Mouse (Mus musculus) kidney, adult 8-10 months (tissue): ENCODE measurements around the gene Lce1j.
"Not testable (repeated sequence)": the region's sequence is repeated elsewhere in the genome, so short reads cannot be mapped to it uniquely, and the experiment has no call there.

Experiments used
- DNase-seq, 2 experiments: peaks; one replicate each; pipeline ENCODE4 v3.0.0; 2022

The Lce1j gene

DNA sequence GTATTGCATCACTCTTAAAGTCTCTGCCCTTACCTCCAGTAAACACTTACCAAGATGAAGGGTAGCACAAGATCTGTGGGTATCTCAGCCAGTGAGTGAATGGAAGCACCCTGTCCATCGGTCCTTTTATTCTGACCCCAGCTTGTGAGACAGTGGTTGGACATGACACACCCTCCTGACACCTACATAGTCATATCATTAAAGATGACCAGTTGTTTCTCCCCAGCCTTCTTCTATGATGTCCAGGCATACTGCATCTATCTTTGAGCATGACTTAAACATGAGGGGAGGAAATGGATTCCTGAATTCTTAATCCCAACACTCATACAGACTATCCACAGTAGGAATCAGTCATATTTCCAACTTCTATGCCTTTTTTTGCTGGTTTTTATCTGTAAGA is at the start of gene Lce1j:
Gene Lce1j (minus strand): TSS at position 101 of the 400 bp plus-strand sequence.
- no peak for DNase-seq

DNA sequence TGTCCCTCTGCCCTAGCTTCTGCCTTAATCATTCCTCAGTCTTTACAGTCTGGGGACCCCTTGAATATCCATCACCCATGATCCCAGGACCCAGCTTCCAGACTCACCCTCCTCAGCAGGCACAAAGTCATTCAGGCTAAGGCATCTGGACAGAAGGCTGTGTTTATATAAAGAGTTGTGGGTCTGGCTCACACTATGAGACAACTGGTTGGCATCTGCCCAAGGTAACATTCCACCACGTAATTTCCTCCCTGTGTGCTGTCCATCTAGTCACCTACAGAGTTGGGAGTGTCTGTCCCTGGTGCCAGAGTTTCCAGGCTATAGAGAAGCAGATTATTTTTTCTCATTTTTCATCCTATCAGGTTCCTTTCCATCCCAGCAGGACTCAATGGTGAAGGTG is 36.8 kb upstream of the Lce1j start, which contains the start of gene Kprp:
Gene Kprp (minus strand): TSS at position 140 of the 400 bp plus-strand sequence.
- DNase-seq: no peak

- no peak for DNase-seq
Measured at GRCm38 (mm10) chr3:92825808-92826207, 35.5 kb upstream of the Lce1j start.

GRCm38 (mm10) chr3:92816036-92816435 is 25.7 kb upstream of the Lce1j start:
- not testable (repeated sequence) for DNase-seq

- no peak for DNase-seq
Measured at GRCm38 (mm10) chr3:92815581-92815980, 25.3 kb upstream of the Lce1j start.

DNA sequence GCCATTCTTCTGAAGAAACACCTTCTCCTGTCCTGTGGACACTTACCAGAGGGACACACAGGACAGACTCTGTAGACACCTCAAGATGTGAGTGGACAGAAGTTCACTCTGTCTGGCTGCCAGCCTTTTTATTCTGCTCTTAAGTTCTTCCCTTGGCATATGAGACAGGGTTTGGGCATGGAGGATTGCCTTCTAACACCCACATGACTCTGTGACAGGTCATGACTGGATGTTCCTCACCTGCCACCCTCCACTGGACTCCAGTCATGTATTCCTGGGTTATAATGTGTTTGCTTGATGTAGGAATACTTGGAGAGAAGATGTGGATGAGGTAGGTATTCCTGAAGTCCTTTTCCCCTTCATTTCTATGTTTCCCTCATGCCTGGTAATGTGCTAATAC is 17.5 kb upstream of the Lce1j start, which contains the start of gene Lce1k:
Gene Lce1k (minus strand): TSS at position 101 of the 400 bp plus-strand sequence.
- DNase-seq: no peak

DNA sequence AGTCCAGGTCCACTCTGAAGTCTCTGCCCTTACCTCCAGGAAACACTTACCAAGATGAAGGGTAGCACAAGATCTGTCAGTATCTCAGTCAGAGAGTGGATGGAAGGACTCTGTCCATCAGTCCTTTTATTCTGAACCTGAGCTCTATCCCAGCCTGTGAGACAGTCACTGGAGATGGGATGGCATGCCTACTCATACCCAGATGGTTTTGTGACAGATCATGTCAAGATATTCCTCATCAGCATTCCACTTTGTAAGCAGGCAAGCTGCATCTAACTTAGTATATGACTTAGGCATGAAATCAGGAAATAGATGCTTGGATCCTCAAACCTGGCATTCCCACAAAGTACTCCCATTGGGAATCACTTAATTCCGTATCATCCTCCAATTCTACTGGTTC is 11.5 kb downstream of the Lce1j start, which contains the start of gene Lce1i:
Gene Lce1i (minus strand): TSS at position 101 of the 400 bp plus-strand sequence.
- no peak for DNase-seq

DNA sequence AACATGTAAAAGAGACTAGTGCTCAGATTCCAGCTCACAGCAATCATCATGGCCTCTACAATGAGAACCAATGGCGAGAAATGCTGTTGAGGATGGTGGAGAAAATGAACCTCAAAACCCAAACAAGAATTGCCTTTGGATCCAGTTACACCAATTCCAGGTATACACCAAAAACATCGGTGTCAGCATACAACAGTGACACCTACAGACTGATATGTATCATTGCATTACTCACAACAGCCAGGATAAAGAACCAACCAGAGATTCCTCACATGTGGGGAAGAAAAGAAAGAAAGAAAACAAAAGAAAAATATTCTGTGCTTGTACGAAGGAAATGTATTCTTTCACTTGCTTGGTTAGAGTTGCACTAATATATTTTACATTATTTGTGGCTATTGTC is 18.7 kb downstream of the Lce1j start:
- no peak for DNase-seq

- no peak for DNase-seq
Measured at GRCm38 (mm10) chr3:92764965-92765364, 25.3 kb downstream of the Lce1j start, which contains the start of gene Lce1h. Lce1h (minus strand) TSS chr3:92765065.

DNA sequence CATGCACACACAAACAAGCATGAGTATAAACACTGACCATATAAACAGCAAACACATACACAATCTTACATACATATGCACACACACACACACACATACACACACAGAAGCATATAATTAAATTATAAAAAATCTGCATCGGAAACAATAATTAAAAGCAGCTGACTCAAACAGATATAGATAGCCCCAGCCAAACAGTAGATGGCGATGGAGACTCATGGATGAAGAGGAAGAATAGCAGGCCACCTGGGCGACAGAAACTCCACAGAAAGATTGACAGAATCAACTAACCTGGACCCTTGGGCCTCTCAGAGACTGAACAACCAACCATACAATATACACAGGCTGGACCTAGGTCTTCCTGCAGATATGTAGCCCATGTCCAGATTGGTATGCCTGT is 37.1 kb downstream of the Lce1j start:
- DNase-seq: no peak

DNA sequence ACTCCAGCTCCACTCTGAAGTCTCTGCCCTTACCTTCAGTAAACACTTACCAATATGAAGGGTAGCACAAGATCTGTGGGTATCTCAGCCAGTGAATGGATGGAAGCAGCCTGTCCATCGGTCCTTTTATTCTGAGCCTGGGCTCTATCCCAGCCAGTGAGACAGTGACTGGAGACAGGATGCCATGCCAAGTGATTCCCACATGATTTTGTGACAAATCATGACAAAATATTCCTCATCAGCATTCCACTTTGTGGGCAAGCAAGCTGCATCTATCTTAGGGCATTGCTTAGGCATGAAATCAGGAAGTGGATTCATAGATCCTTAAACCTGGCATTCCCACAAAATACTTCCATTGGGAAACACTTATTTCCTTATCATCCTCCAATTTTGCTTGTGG is 38.1 kb downstream of the Lce1j start, which contains the start of gene Lce1g:
Gene Lce1g (minus strand): TSS at position 101 of the 400 bp plus-strand sequence.
- no peak for DNase-seq

DNA sequence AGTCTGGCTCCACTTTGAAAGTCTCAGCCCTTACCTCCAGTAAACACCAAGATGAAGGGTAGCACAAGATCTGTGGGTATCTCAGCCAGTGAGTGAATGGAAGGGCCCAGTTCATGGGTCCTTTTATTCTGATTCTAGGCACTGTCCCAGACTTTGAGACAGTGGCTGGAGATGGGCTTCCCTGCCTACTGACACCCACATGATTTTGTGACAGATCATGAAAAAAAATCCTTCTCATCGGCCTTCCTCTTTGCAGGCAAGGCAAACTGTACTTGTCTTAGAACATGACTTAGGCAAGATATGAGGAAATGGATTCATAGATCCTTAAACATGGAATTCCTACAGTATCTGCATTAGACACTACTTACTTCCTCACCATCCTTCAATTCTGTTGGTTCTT is 51.3 kb downstream of the Lce1j start, which contains the start of gene Gm38119:
Gene Gm38119 (minus strand): TSS at position 101 of the 400 bp plus-strand sequence.
- DNase-seq: no peak
